Mouse (Mus musculus): Measurements from ENCODE around the gene Chfr. TPM values are rescaled to one million over a fixed set of nuclear protein-coding genes. Genes with fewer than 3 reads are reported as not detected.

Chfr gene
- polyA plus RNA-seq, 1 experiment from 2014 or later, result 81.7 TPM

- Histone ChIP-seq H3K9me3 (replicated peaks; ENCODE audit: control insufficient read depth, low read length, poor library complexity, severe bottlenecking) (no peaks in the 10 kb centered on the region), H3K36me3 (ENCODE audit: control insufficient read depth, insufficient read depth, low read length) (peaks cover 32% of the 10 kb centered on the region), H3K4me3 (ENCODE audit: low read depth, low read length) (peak overlapping the region; percentile 47), H3K9ac (ENCODE audit: low read depth, low read length) (peak overlapping the region; percentile 62), H3K4me1 (ENCODE audit: control insufficient read depth, insufficient read depth, low read length) (peaks cover 12% of the 10 kb centered on the region), H3K27me3 (ENCODE audit: control insufficient read depth, insufficient read depth, low read depth, low read length) (no peaks in the 10 kb centered on the region), H3K4me2 (ENCODE audit: low read length) (peak overlapping the region; percentile 72), H3K27ac (ENCODE audit: low read length) (no peak overlapping the region; the same call in 1 of the 2 replicates)
- peak; percentile 43 for ATAC-seq
- WGBS, result 2% methylated on average over 30 of the region's 37 CpGs
Observed at GRCm38 (mm10) chr5:110100921-110101631, 34.6 kb upstream of the Chfr start.

- peak overlapping the region; percentile 62 for H3K9ac ChIP-seq (ENCODE audit: low read depth, low read length)
- H3K36me3 ChIP-seq (ENCODE audit: control insufficient read depth, insufficient read depth, low read length), result peaks cover 32% of the 10 kb centered on the region
- no peaks in the 10 kb centered on the region for H3K9me3 ChIP-seq (replicated peaks; ENCODE audit: control insufficient read depth, low read length, poor library complexity, severe bottlenecking)
- H3K27me3 ChIP-seq (ENCODE audit: control insufficient read depth, insufficient read depth, low read depth, low read length), result no peaks in the 10 kb centered on the region
- peak overlapping the region; percentile 72 for H3K4me2 ChIP-seq (ENCODE audit: low read length)
- peak; percentile 71 for ATAC-seq
- peaks cover 19% of the 10 kb centered on the region for H3K4me1 ChIP-seq (ENCODE audit: control insufficient read depth, insufficient read depth, low read length)
- H3K27ac ChIP-seq (ENCODE audit: low read length), result no peak overlapping the region
- 21% methylated on average over 34 of the region's 34 CpGs for WGBS
- H3K4me3 ChIP-seq (ENCODE audit: low read depth, low read length), result peak overlapping the region; percentile 47
Observed at GRCm38 (mm10) chr5:110101716-110102347, 33.8 kb upstream of the Chfr start.

GRCm38 (mm10) chr5:110102429-110102828 is 33.2 kb upstream of the Chfr start:
- peak overlapping the region; percentile 72; the same call in 1 of the 2 replicates for H3K4me2 ChIP-seq (ENCODE audit: low read length)

GRCm38 (mm10) chr5:110102853-110103625 is 32.6 kb upstream of the Chfr start:
- no peaks in the 10 kb centered on the region for H3K9me3 ChIP-seq (replicated peaks; ENCODE audit: control insufficient read depth, low read length, poor library complexity, severe bottlenecking)

More at GRCm38 (mm10) chr5:110102429-110102828, 33.2 kb upstream of the Chfr start:
- H3K9me3 ChIP-seq (replicated peaks; ENCODE audit: control insufficient read depth, low read length, poor library complexity, severe bottlenecking), result no peaks in the 10 kb centered on the region
- H3K4me1 ChIP-seq (ENCODE audit: control insufficient read depth, insufficient read depth, low read length), result peaks cover 21% of the 10 kb centered on the region
- no peak overlapping the region for H3K4me3 ChIP-seq (ENCODE audit: low read depth, low read length)
- H3K27ac ChIP-seq (ENCODE audit: low read length), result no peak overlapping the region
- no peak overlapping the region for H3K9ac ChIP-seq (ENCODE audit: low read depth, low read length)
- peaks cover 32% of the 10 kb centered on the region for H3K36me3 ChIP-seq (ENCODE audit: control insufficient read depth, insufficient read depth, low read length)
- 92% methylated on average over 13 of the region's 13 CpGs for WGBS
- ATAC-seq, result no peak
- no peaks in the 10 kb centered on the region for H3K27me3 ChIP-seq (ENCODE audit: control insufficient read depth, insufficient read depth, low read depth, low read length)

GRCm38 (mm10) chr5:110103901-110104615 is 31.6 kb upstream of the Chfr start:
- 95% methylated on average over 27 of the region's 27 CpGs for WGBS
- no peak overlapping the region for H3K4me3 ChIP-seq (ENCODE audit: low read depth, low read length)

More at GRCm38 (mm10) chr5:110102853-110103625, 32.6 kb upstream of the Chfr start:
- no peak overlapping the region for H3K27ac ChIP-seq (ENCODE audit: low read length)
- 94% methylated on average over 19 of the region's 19 CpGs for WGBS
- H3K4me1 ChIP-seq (ENCODE audit: control insufficient read depth, insufficient read depth, low read length), result peaks cover 21% of the 10 kb centered on the region
- no peak overlapping the region for H3K9ac ChIP-seq (ENCODE audit: low read depth, low read length)
- H3K36me3 ChIP-seq (ENCODE audit: control insufficient read depth, insufficient read depth, low read length), result peaks cover 32% of the 10 kb centered on the region
- no peaks in the 10 kb centered on the region for H3K27me3 ChIP-seq (ENCODE audit: control insufficient read depth, insufficient read depth, low read depth, low read length)
- ATAC-seq, result no peak
- H3K4me2 ChIP-seq (ENCODE audit: low read length), result no peak overlapping the region
- H3K4me3 ChIP-seq (ENCODE audit: low read depth, low read length), result no peak overlapping the region

GRCm38 (mm10) chr5:110104616-110105380 is 30.8 kb upstream of the Chfr start:
- no peak overlapping the region for H3K27ac ChIP-seq (ENCODE audit: low read length)
- H3K4me2 ChIP-seq (ENCODE audit: low read length), result no peak overlapping the region
- H3K4me1 ChIP-seq (ENCODE audit: control insufficient read depth, insufficient read depth, low read length), result peaks cover 21% of the 10 kb centered on the region
- peaks cover 32% of the 10 kb centered on the region for H3K36me3 ChIP-seq (ENCODE audit: control insufficient read depth, insufficient read depth, low read length)
- no peak overlapping the region for H3K9ac ChIP-seq (ENCODE audit: low read depth, low read length)
- H3K9me3 ChIP-seq (replicated peaks; ENCODE audit: control insufficient read depth, low read length, poor library complexity, severe bottlenecking), result no peaks in the 10 kb centered on the region
- no peak for ATAC-seq
- no peak overlapping the region for H3K4me3 ChIP-seq (ENCODE audit: low read depth, low read length)
- WGBS, result 95% methylated on average over 36 of the region's 36 CpGs
- H3K27me3 ChIP-seq (ENCODE audit: control insufficient read depth, insufficient read depth, low read depth, low read length), result no peaks in the 10 kb centered on the region

More at GRCm38 (mm10) chr5:110103901-110104615, 31.6 kb upstream of the Chfr start:
- Histone ChIP-seq H3K27ac (ENCODE audit: low read length) (no peak overlapping the region), H3K4me2 (ENCODE audit: low read length) (no peak overlapping the region), H3K27me3 (ENCODE audit: control insufficient read depth, insufficient read depth, low read depth, low read length) (no peaks in the 10 kb centered on the region), H3K9ac (ENCODE audit: low read depth, low read length) (no peak overlapping the region), H3K36me3 (ENCODE audit: control insufficient read depth, insufficient read depth, low read length) (peaks cover 32% of the 10 kb centered on the region), H3K4me1 (ENCODE audit: control insufficient read depth, insufficient read depth, low read length) (peaks cover 21% of the 10 kb centered on the region), H3K9me3 (replicated peaks; ENCODE audit: control insufficient read depth, low read length, poor library complexity, severe bottlenecking) (no peaks in the 10 kb centered on the region)
- no peak for ATAC-seq

GRCm38 (mm10) chr5:110106140-110106871 is 29.3 kb upstream of the Chfr start:
- peak overlapping the region; percentile 90 for H3K4me2 ChIP-seq (ENCODE audit: low read length)
- H3K27me3 ChIP-seq (ENCODE audit: control insufficient read depth, insufficient read depth, low read depth, low read length), result no peaks in the 10 kb centered on the region
- no peak overlapping the region for H3K27ac ChIP-seq (ENCODE audit: low read length)
- peak overlapping the region; percentile 69 for H3K4me3 ChIP-seq (ENCODE audit: low read depth, low read length)
- peaks cover 32% of the 10 kb centered on the region for H3K36me3 ChIP-seq (ENCODE audit: control insufficient read depth, insufficient read depth, low read length)
- peaks cover 21% of the 10 kb centered on the region for H3K4me1 ChIP-seq (ENCODE audit: control insufficient read depth, insufficient read depth, low read length)
- ATAC-seq, result no peak
- 96% methylated on average over 26 of the region's 26 CpGs for WGBS
- H3K9ac ChIP-seq (ENCODE audit: low read depth, low read length), result peak overlapping the region; percentile 75; the same call in 1 of the 2 replicates
- H3K9me3 ChIP-seq (replicated peaks; ENCODE audit: control insufficient read depth, low read length, poor library complexity, severe bottlenecking), result no peaks in the 10 kb centered on the region
